Mouse (Mus musculus): ENCODE data around the gene C2cd2l.
"Not testable (repeated sequence)": the region's sequence is repeated elsewhere in the genome, so short reads cannot be mapped to it uniquely, and the experiment has no call there.

GRCm38 (mm10) chr9:44361931-44362330 is 41.8 kb upstream of the C2cd2l start:
- not testable (repeated sequence) for TF ChIP-seq POLR2A, CTCF (IDR thresholded peaks at IDR 0.05; ENCODE audit: insufficient read depth, low read depth, low read length)

Data from olfactory bulb, adult 2 months (tissue).